Mouse (Mus musculus) G1E-ER4 (cell line): ENCODE measurements around the gene Tmem174. TPM values are rescaled to one million over a fixed set of nuclear protein-coding genes. Genes with fewer than 3 reads are reported as not detected.

Experiments
- GATA1 ChIP-seq: IDR thresholded peaks from one replicate; pipeline ENCODE4 v1.8.0; 2012; ENCODE audit warnings: low read length, inconsistent platforms
- polyA plus RNA-seq: library from polyadenylated mRNA; stranded (reverse); fragments of >175 nt; gene quantifications from 2 replicates; pipeline ENCODE4 v1.2.3, GENCODE M21; 2012

The Tmem174 gene
- not detected in 2 replicates for polyA plus RNA-seq

- TF ChIP-seq GATA1, result no peak
Observed at GRCm38 (mm10) chr13:98637145-98637544, at the start of gene Tmem174. Gene Tmem174, minus strand, starts transcription at chr13:98637410.

- TF ChIP-seq GATA1, result no peak
Observed at GRCm38 (mm10) chr13:98684144-98684900, 47.1 kb upstream of the Tmem174 start.

GRCm38 (mm10) chr13:98683412-98683811, 46.2 kb upstream of the Tmem174 start:
- no peak for TF ChIP-seq GATA1

GRCm38 (mm10) chr13:98680470-98681060, 43.4 kb upstream of the Tmem174 start:
- no peak for TF ChIP-seq GATA1

GRCm38 (mm10) chr13:98679631-98680041, 42.4 kb upstream of the Tmem174 start:
- TF ChIP-seq GATA1, result no peak

GRCm38 (mm10) chr13:98679230-98679629, 42.0 kb upstream of the Tmem174 start:
- TF ChIP-seq GATA1, result no peak

GRCm38 (mm10) chr13:98673922-98674321, 36.7 kb upstream of the Tmem174 start:
- TF ChIP-seq GATA1, result no peak

GRCm38 (mm10) chr13:98669296-98669695, 32.1 kb upstream of the Tmem174 start:
- TF ChIP-seq GATA1, result no peak

GRCm38 (mm10) chr13:98667316-98667715, 30.1 kb upstream of the Tmem174 start:
- no peak for TF ChIP-seq GATA1

- TF ChIP-seq GATA1, result no peak
Observed at GRCm38 (mm10) chr13:98665240-98665639, 28.0 kb upstream of the Tmem174 start.

GRCm38 (mm10) chr13:98662173-98662675, 25.0 kb upstream of the Tmem174 start:
- TF ChIP-seq GATA1, result no peak

GRCm38 (mm10) chr13:98656034-98656471, 18.8 kb upstream of the Tmem174 start:
- no peak for TF ChIP-seq GATA1

- no peak for TF ChIP-seq GATA1
Observed at GRCm38 (mm10) chr13:98655346-98655745, 18.1 kb upstream of the Tmem174 start.

- no peak for TF ChIP-seq GATA1
Observed at GRCm38 (mm10) chr13:98654129-98654939, 17.1 kb upstream of the Tmem174 start.

- no peak for TF ChIP-seq GATA1
Observed at GRCm38 (mm10) chr13:98652194-98652593, 15.0 kb upstream of the Tmem174 start.
